Mouse (Mus musculus) embryonic facial prominence, embryonic 11.5 days (tissue): ENCODE measurements at regions not wholly inside any gene's neighbourhood (a gene's known extent, or its start where the extent isn't known, plus 50 kb on each side); places are given as distances from the start of the nearest gene placed in this dataset.

Source experiments
- ATAC-seq: fragments of 200-750 bp; cut with Nextera tagmentation; replicated peaks from 2 replicates; pipeline ENCODE4 v1.8.0; 2017; ENCODE audit warnings: low read depth; ENCODE audit not compliant: insufficient number of reproducible peaks, low FRiP score, low TSS enrichment
- DNase-seq: peaks from one replicate; pipeline ENCODE4 v3.0.0-alpha.2; 2015; ENCODE audit warnings: low spot score
- H3K27ac ChIP-seq: fragments of 300-500 bp; sonication (generic); replicated peaks from 2 replicates; pipeline ENCODE4 v1.5.1; 2014; ENCODE audit warnings: mild to moderate bottlenecking, low read depth, low read length, control low read depth
- H3K27me3 ChIP-seq: fragments of 300-500 bp; sonication (generic); 2 replicates; pipeline ENCODE4 v1.6.1; 2014; ENCODE audit warnings: mild to moderate bottlenecking, low read length, moderate library complexity, mixed read lengths; ENCODE audit not compliant: control insufficient read depth, insufficient read depth
- H3K36me3 ChIP-seq: fragments of 300-500 bp; sonication (generic); replicated peaks from 2 replicates; pipeline ENCODE4 v1.6.1; 2014; ENCODE audit warnings: low read depth, mild to moderate bottlenecking, low read length, moderate library complexity, mixed read lengths; ENCODE audit not compliant: control insufficient read depth, insufficient read depth
- H3K4me1 ChIP-seq: fragments of 300-500 bp; sonication (generic); 2 replicates; pipeline ENCODE4 v1.6.1; 2014; ENCODE audit warnings: low read length, mixed read lengths; ENCODE audit not compliant: control insufficient read depth, insufficient read depth
- H3K4me2 ChIP-seq: fragments of 300-500 bp; sonication (generic); 2 replicates; pipeline ENCODE4 v1.6.1; 2014; ENCODE audit warnings: low read depth, mild to moderate bottlenecking, control low read depth, low read length, moderate library complexity
- H3K4me3 ChIP-seq: fragments of 300-500 bp; sonication (generic); 2 replicates; pipeline ENCODE4 v1.5.1; 2014; ENCODE audit warnings: low read depth, low read length, control low read depth
- H3K9ac ChIP-seq: fragments of 300-500 bp; sonication (generic); replicated peaks from 2 replicates; pipeline ENCODE4 v1.6.1; 2014; ENCODE audit warnings: mild to moderate bottlenecking, control low read depth, low read length
- H3K9me3 ChIP-seq: fragments of 300-500 bp; sonication (generic); replicated peaks from 2 replicates; pipeline ENCODE4 v1.6.1; 2016; ENCODE audit warnings: mild to moderate bottlenecking, low read length, inconsistent platforms, mixed read lengths; ENCODE audit not compliant: control insufficient read depth
- WGBS: fragments of 180-500 bp; shearing (Covaris S2); extraction: QIAGEN DNeasy Blood & Tissue Kit; methylation state at CpG from one replicate; pipeline ENCODE4 v1.1.7; 2014; 5-methylcytosine and 5-hydroxymethylcytosine counted together

- Histone ChIP-seq H3K36me3 (no peaks in the 10 kb centered on the region), H3K27ac (no peak overlapping the region), H3K27me3 (no peaks in the 10 kb centered on the region), H3K4me3 (no peak overlapping the region), H3K9ac (no peak overlapping the region), H3K4me1 (no peaks in the 10 kb centered on the region; the same call in 1 of the 2 replicates), H3K4me2 (no peak overlapping the region), H3K9me3 (no peaks in the 10 kb centered on the region; the same call in 1 of the 2 replicates)
- 93% methylated on average over 7 of the region's 7 CpGs for WGBS
- DNase-seq (no peak), ATAC-seq (no peak)
Observed at GRCm38 (mm10) chr10:42105083-42105482, 86.8 kb upstream of the Armc2 start.

- Histone ChIP-seq H3K4me1 (no peaks in the 10 kb centered on the region), H3K4me2 (no peak overlapping the region), H3K27ac (no peak overlapping the region), H3K4me3 (no peak overlapping the region), H3K27me3 (no peaks in the 10 kb centered on the region), H3K36me3 (no peaks in the 10 kb centered on the region), H3K9me3 (no peaks in the 10 kb centered on the region; the same call in 1 of the 2 replicates), H3K9ac (no peak overlapping the region)
- DNase-seq: no peak
- ATAC-seq: no peak
- WGBS: 84% methylated on average over 8 of the region's 8 CpGs
Observed at GRCm38 (mm10) chr10:42102320-42102719, 84.1 kb upstream of the Armc2 start.

- Histone ChIP-seq H3K4me3 (no peak overlapping the region), H3K4me1 (no peaks in the 10 kb centered on the region), H3K4me2 (no peak overlapping the region), H3K27me3 (no peaks in the 10 kb centered on the region), H3K27ac (no peak overlapping the region), H3K9ac (no peak overlapping the region), H3K9me3 (no peaks in the 10 kb centered on the region; the same call in 1 of the 2 replicates), H3K36me3 (no peaks in the 10 kb centered on the region)
- ATAC-seq: no peak
- WGBS: 80% methylated on average over 6 of the region's 6 CpGs
- DNase-seq: no peak
Observed at GRCm38 (mm10) chr10:42101096-42101495, 82.9 kb upstream of the Armc2 start.

GRCm38 (mm10) chr10:42096924-42097323 lies 78.7 kb upstream of the Armc2 start:
- H3K27ac ChIP-seq: no peak overlapping the region
- no peak overlapping the region for H3K4me2 ChIP-seq
- no peak for DNase-seq
- H3K27me3 ChIP-seq: no peaks in the 10 kb centered on the region
- no peak overlapping the region for H3K4me3 ChIP-seq
- no peak for ATAC-seq
- H3K4me1 ChIP-seq: no peaks in the 10 kb centered on the region
- H3K36me3 ChIP-seq: no peaks in the 10 kb centered on the region
- H3K9me3 ChIP-seq: no peaks in the 10 kb centered on the region
- 84% methylated on average over 6 of the region's 6 CpGs for WGBS
- no peak overlapping the region for H3K9ac ChIP-seq

GRCm38 (mm10) chr10:42095986-42096385 lies 77.7 kb upstream of the Armc2 start:
- DNase-seq: no peak
- Histone ChIP-seq H3K4me1 (no peaks in the 10 kb centered on the region), H3K9me3 (no peaks in the 10 kb centered on the region), H3K36me3 (no peaks in the 10 kb centered on the region), H3K27ac (no peak overlapping the region), H3K9ac (no peak overlapping the region), H3K4me3 (no peak overlapping the region), H3K4me2 (no peak overlapping the region), H3K27me3 (no peaks in the 10 kb centered on the region)
- WGBS: 91% methylated on average over 10 of the region's 10 CpGs
- ATAC-seq: no peak

- ATAC-seq: no peak
- H3K27ac ChIP-seq: no peak overlapping the region
- H3K27me3 ChIP-seq: no peaks in the 10 kb centered on the region
- H3K4me3 ChIP-seq: no peak overlapping the region
- no peak overlapping the region for H3K9ac ChIP-seq
- no peak for DNase-seq
- no peaks in the 10 kb centered on the region for H3K36me3 ChIP-seq
- H3K9me3 ChIP-seq: no peaks in the 10 kb centered on the region
- H3K4me1 ChIP-seq: no peaks in the 10 kb centered on the region
- 77% methylated on average over 24 of the region's 24 CpGs for WGBS
- no peak overlapping the region for H3K4me2 ChIP-seq
Observed at GRCm38 (mm10) chr10:42094274-42095000, 76.2 kb upstream of the Armc2 start.

GRCm38 (mm10) chr10:42093176-42093759 lies 75.0 kb upstream of the Armc2 start:
- no peak overlapping the region for H3K9ac ChIP-seq
- no peaks in the 10 kb centered on the region for H3K9me3 ChIP-seq
- H3K4me3 ChIP-seq: no peak overlapping the region
- H3K4me1 ChIP-seq: no peaks in the 10 kb centered on the region
- H3K4me2 ChIP-seq: no peak overlapping the region
- no peaks in the 10 kb centered on the region for H3K27me3 ChIP-seq
- DNase-seq (no peak), ATAC-seq (no peak)
- H3K36me3 ChIP-seq: no peaks in the 10 kb centered on the region
- H3K27ac ChIP-seq: no peak overlapping the region
- 85% methylated on average over 8 of the region's 8 CpGs for WGBS

- Histone ChIP-seq H3K4me2 (no peak overlapping the region), H3K27me3 (no peaks in the 10 kb centered on the region)
- WGBS: 77% methylated on average over 6 of the region's 6 CpGs
Observed at GRCm38 (mm10) chr10:42092500-42092899, 74.3 kb upstream of the Armc2 start.

More at GRCm38 (mm10) chr10:42092500-42092899, 74.3 kb upstream of the Armc2 start:
- Histone ChIP-seq H3K9ac (no peak overlapping the region), H3K9me3 (no peaks in the 10 kb centered on the region), H3K36me3 (no peaks in the 10 kb centered on the region), H3K4me3 (no peak overlapping the region), H3K4me1 (no peaks in the 10 kb centered on the region), H3K27ac (no peak overlapping the region)
- ATAC-seq: no peak
- no peak for DNase-seq
